Mouse (Mus musculus): Measurements from ENCODE around the gene Myom3. TPM values are rescaled to one million over a fixed set of nuclear protein-coding genes. Genes with fewer than 3 reads are reported as not detected.
A peak's percentile ranks its signal among the peaks of the same experiment; 100 is the strongest.

Myom3 gene
- polyA plus RNA-seq, 1 experiment from 2014 or later: 0.33 TPM

DNA sequence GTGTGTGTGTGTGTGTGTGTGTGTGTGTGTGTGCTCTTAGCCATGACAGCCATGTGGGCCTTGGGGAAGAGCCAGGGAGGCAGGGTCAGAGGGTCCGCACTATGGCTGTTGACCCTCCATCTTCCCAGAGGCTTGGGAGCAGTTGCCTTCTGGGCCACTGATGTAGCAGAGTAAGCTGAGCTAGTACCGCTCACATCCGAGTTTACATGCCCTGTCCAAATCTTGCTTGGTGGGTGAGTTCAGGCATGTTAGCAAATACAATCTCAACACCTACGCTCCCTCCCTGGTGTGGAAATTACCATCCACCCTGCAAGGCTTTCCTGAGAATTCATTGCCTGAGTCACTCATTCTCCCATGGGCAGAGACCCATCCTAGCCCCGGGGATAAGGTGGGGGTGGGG lies 21.8 kb downstream of the Myom3 start:
- ATAC-seq (ENCODE audit: low read depth): no peak
- Histone ChIP-seq H3K27me3 (no peaks in the 10 kb centered on the region), H3K4me1 (replicated peaks) (no peaks in the 10 kb centered on the region), H3K9ac (no peak overlapping the region), H3K36me3 (no peaks in the 10 kb centered on the region), H3K9me3 (no peaks in the 10 kb centered on the region), H3K4me3 (no peak overlapping the region), H3K4me2 (no peak overlapping the region), H3K27ac (replicated peaks) (no peak overlapping the region)
- 92% methylated on average over 5 of the region's 5 CpGs for WGBS

DNA sequence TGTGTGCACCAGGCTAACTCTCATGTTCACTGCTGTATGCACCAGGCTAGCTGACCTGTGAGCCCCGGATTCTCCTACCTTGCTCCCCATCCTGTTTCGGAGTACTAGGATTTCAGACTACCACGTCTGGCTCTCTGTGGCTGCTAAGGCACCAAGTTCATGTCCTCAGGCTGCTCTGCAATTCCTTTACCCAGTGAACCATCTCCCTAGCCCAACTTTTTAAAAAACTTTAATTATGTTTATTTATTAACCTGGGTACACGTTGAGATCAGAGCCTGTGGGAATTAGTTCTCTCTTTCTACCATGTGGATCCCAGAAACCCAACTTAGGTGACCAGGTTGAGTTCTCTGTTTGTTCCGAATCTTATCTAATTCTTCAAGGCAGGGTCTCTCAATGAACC lies 27.1 kb downstream of the Myom3 start:
- H3K27me3 ChIP-seq: no peaks in the 10 kb centered on the region
- ATAC-seq (ENCODE audit: low read depth): no peak
- H3K27ac ChIP-seq (replicated peaks): no peak overlapping the region
- H3K36me3 ChIP-seq: no peaks in the 10 kb centered on the region
- no peak overlapping the region for H3K9ac ChIP-seq
- H3K4me3 ChIP-seq: no peak overlapping the region
- no peaks in the 10 kb centered on the region for H3K4me1 ChIP-seq (replicated peaks)
- no peak overlapping the region for H3K4me2 ChIP-seq
- H3K9me3 ChIP-seq: no peaks in the 10 kb centered on the region
- WGBS: 86% methylated on average over 5 of the region's 5 CpGs

DNA sequence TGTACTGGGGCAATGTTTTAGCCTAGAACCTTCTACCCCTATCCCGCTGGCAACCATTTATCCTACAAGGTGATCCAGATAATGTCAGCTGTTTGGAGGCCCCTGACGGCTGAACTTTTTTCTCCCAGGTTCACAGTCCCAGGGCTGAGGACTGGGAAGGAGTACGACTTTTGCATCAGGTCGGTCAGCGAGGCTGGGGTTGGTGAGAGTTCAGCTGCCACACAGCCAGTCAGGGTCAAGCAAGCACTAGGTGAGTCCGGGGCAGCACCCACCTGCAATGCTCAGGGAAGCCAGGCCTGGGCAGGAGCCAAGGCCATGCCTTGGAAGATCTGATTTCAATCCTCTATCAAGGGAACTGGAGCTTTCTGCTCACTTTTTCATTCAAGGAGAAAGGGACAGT lies 27.8 kb downstream of the Myom3 start:
- H3K27ac ChIP-seq (replicated peaks): no peak overlapping the region
- WGBS: 95% methylated on average over 6 of the region's 6 CpGs
- no peaks in the 10 kb centered on the region for H3K27me3 ChIP-seq
- H3K9me3 ChIP-seq: no peaks in the 10 kb centered on the region
- H3K9ac ChIP-seq: no peak overlapping the region
- no peak overlapping the region for H3K4me3 ChIP-seq
- no peak overlapping the region for H3K4me2 ChIP-seq
- H3K36me3 ChIP-seq: no peaks in the 10 kb centered on the region
- ATAC-seq (ENCODE audit: low read depth): no peak
- H3K4me1 ChIP-seq (replicated peaks): no peaks in the 10 kb centered on the region

DNA sequence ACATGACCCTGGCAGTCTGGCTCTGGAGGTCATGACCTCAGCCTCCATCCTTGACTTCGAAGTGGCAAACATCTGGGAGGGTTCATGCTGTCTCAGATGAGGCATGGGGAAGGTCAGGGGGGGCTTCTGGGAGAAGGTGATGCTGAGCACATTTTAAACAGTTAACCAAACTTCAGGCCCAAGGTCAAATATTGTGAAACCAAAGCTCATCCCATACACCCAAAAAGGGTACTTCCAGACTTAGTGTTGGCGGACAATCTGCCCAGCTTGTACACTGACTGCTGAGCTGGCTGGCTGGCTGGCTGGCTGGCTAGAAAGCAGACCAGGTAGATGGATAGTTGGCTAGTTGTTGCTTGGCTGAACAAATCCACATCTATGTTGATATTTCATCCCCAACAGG lies 29.6 kb downstream of the Myom3 start:
- H3K27me3 ChIP-seq: no peaks in the 10 kb centered on the region
- H3K4me2 ChIP-seq: no peak overlapping the region
- no peaks in the 10 kb centered on the region for H3K36me3 ChIP-seq
- 81% methylated on average over 2 of the region's 2 CpGs for WGBS
- no peak overlapping the region for H3K9ac ChIP-seq
- no peaks in the 10 kb centered on the region for H3K4me1 ChIP-seq (replicated peaks)
- no peak overlapping the region for H3K27ac ChIP-seq (replicated peaks)
- H3K4me3 ChIP-seq: no peak overlapping the region
- no peak for ATAC-seq (ENCODE audit: low read depth)
- H3K9me3 ChIP-seq: no peaks in the 10 kb centered on the region

DNA sequence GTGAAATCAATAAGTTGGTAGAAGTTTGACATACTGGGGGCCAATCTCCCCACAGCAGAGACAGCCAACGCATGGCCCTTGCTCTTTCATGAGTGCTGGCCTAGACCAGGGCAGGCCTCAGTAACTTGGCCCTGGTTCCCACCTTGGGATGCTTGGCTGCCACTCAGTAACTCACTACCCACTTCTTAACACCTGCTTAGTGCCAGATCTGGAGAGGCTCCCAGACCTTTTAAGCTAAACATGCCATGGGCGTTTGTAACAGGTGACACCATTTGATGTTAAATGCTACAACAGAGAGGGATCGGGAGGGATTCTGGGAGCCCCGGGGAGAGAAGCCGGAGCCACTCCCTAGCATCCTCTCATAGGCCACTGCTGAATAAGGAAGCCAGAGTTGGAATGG lies 33.3 kb downstream of the Myom3 start:
- Histone ChIP-seq H3K4me3 (no peak overlapping the region), H3K9ac (no peak overlapping the region), H3K36me3 (no peaks in the 10 kb centered on the region), H3K27ac (replicated peaks) (no peak overlapping the region), H3K4me2 (no peak overlapping the region), H3K27me3 (no peaks in the 10 kb centered on the region), H3K9me3 (no peaks in the 10 kb centered on the region), H3K4me1 (replicated peaks) (no peaks in the 10 kb centered on the region)
- ATAC-seq (ENCODE audit: low read depth): no peak
- 90% methylated on average over 5 of the region's 5 CpGs for WGBS

DNA sequence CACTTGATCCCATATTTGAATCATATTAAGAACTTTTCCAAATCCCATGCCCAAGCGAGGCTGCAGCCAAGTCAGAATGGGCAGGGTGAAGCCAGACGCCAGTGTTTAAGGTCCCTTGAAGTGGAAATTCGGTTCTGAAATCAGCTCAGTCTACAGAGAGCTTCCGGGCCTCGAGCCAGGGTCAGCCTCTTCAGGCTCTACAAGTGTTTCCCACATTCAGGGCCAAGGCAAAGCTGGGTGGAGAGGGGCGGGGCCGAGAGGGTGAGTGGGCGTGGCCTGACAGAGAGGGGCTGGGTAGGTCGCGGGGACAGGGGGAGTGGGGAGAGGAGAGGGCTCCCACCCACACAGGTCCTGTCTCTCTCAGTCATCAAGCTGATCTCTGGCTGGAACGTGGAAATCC lies 38.4 kb downstream of the Myom3 start:
- Histone ChIP-seq H3K9ac (no peak overlapping the region), H3K27me3 (no peaks in the 10 kb centered on the region), H3K4me3 (no peak overlapping the region), H3K9me3 (no peaks in the 10 kb centered on the region), H3K4me1 (replicated peaks) (no peaks in the 10 kb centered on the region), H3K36me3 (no peaks in the 10 kb centered on the region), H3K27ac (replicated peaks) (no peak overlapping the region), H3K4me2 (no peak overlapping the region)
- 32% methylated on average over 11 of the region's 11 CpGs for WGBS
- no peak for ATAC-seq (ENCODE audit: low read depth)

DNA sequence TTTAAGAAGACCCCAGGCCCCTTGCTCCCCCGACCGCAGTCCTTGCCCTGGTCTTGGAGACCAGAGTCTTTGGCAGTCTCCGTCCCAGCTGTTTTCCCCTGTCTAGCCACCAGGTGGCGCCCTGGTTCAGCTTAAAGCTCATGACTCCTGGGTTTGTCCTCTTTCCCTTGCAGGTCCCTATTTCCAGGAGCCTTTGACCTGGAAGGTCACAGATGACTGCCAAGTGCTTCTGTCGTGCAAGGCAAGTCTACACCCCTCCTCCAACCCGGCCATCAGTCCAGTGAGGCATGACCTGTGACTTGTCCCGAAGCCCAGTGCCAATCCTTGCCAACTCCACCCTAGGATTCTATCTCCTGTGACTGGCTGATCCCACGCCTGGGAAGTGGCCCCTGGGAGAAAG lies 42.0 kb downstream of the Myom3 start:
- Histone ChIP-seq H3K4me2 (no peak overlapping the region), H3K27me3 (no peaks in the 10 kb centered on the region), H3K4me1 (replicated peaks) (no peaks in the 10 kb centered on the region), H3K4me3 (no peak overlapping the region), H3K36me3 (no peaks in the 10 kb centered on the region), H3K27ac (replicated peaks) (no peak overlapping the region), H3K9ac (no peak overlapping the region), H3K9me3 (no peaks in the 10 kb centered on the region)
- WGBS: 21% methylated on average over 8 of the region's 8 CpGs
- peak; percentile 40; the same call in 1 of the 2 replicates for ATAC-seq (ENCODE audit: low read depth)

DNA sequence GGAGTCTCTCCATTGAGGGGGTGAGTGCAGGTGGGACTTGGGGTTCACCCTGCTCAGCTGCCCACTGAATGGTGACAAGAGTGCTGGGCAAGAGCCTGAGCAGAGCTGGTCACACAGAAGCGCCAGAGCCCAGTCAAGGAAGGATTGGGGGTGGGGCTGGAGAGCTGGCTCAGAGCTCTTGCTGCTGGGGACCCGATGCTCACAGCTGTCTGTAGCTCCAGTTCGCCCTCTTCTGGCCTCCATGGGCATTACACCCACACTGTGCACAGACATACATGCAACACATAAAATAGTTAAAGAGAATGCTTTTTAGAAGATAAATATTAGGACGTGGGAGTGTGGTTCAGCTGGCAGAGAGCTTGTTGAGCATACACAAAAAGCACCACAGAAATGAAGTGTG lies 43.8 kb downstream of the Myom3 start:
- Histone ChIP-seq H3K4me1 (replicated peaks) (no peaks in the 10 kb centered on the region), H3K4me3 (no peak overlapping the region), H3K4me2 (no peak overlapping the region), H3K27me3 (no peaks in the 10 kb centered on the region), H3K9ac (no peak overlapping the region), H3K27ac (replicated peaks) (no peak overlapping the region), H3K36me3 (no peaks in the 10 kb centered on the region), H3K9me3 (no peaks in the 10 kb centered on the region)
- WGBS: 57% methylated on average over 4 of the region's 4 CpGs
- no peak for ATAC-seq (ENCODE audit: low read depth)

DNA sequence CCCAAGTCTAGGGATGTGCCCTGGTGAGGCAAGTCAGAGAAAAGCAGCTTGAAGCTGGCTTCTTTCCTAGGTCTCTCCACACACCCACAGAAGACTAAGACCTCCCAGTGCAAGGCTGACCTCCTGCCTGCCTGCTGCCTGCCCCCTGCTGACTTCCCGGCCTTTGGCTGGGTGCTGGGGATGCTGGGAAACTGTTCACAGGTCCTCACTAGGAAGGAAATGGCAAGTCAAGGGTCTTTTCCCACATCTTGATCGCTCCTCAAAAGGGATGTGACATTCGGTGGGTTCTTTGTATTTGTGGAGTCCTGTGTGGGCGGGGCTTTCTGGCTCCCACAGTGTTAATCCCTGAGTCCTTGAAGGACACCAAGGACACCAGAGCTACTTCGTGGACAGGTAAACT lies 44.7 kb downstream of the Myom3 start:
- Histone ChIP-seq H3K36me3 (no peaks in the 10 kb centered on the region), H3K4me1 (replicated peaks) (no peaks in the 10 kb centered on the region), H3K9me3 (no peaks in the 10 kb centered on the region), H3K4me2 (no peak overlapping the region), H3K9ac (no peak overlapping the region), H3K27ac (replicated peaks) (no peak overlapping the region), H3K4me3 (no peak overlapping the region), H3K27me3 (no peaks in the 10 kb centered on the region)
- WGBS: 79% methylated on average over 5 of the region's 5 CpGs
- ATAC-seq (ENCODE audit: low read depth): no peak

DNA sequence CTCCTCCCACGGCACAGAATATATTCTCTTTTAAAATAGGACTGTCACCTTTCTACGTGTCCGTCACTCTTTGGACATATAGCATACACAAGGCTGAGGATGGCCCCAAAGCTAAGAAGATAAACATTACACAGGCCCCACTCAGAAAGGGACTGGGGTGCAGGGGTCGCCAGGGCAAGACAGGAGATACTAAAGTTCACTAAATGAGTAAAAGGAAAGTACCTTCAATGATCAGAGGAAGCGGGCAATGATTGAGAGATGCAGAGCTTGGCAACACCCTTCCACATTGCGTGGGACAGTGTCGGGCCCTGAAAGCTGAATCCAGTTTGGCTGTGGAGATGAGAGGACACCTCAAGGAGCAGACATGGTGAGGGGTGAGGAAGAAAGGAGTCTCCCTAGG lies 55.4 kb downstream of the Myom3 start:
- Histone ChIP-seq H3K27ac (replicated peaks) (no peak overlapping the region), H3K9ac (no peak overlapping the region), H3K9me3 (no peaks in the 10 kb centered on the region)

DNA sequence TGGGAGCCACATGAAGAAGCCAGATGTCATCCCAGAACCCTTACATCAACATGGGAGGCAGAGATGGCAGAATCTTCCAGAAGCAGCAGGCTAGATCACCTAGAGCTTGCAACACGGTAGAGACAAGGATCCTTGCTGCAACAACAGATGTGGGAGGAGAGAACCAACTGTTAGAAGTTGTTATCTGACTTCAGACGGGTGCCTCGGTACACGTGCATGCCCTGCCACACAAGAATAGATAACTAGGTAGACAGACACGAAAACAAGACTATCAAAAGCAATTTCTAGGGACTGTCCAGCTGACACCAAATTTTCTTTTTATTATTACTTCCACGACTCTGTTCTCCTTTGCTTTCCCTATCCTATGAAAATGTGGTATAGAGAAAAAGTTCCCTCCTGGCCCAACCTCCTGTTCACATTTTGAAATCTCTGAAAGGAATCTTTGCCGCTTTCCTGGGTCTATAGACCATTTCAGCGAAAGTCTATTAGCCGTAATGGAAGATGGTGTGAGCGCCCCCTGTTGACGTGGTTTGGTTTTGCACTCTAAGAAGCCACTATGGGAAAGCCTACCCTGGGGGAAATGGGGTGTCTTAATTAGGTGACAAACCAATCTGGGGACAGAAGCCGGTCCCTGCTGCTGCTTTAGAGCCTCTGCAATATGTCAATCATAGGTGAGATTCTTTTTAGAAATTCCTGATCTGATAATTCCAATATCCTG lies 57.5 kb downstream of the Myom3 start:
- H3K4me1 ChIP-seq (replicated peaks): no peaks in the 10 kb centered on the region
- no peaks in the 10 kb centered on the region for H3K9me3 ChIP-seq
- H3K36me3 ChIP-seq: no peaks in the 10 kb centered on the region
- ATAC-seq (ENCODE audit: low read depth): no peak
- no peaks in the 10 kb centered on the region for H3K27me3 ChIP-seq
- no peak overlapping the region for H3K4me2 ChIP-seq
- H3K4me3 ChIP-seq: no peak overlapping the region
- no peak overlapping the region for H3K9ac ChIP-seq
- WGBS: 44% methylated on average over 12 of the region's 12 CpGs
- H3K27ac ChIP-seq (replicated peaks): no peak overlapping the region

More for the DNA sequence above, 55.4 kb downstream of the Myom3 start:
- no peak for ATAC-seq (ENCODE audit: low read depth)
- Histone ChIP-seq H3K36me3 (no peaks in the 10 kb centered on the region), H3K4me2 (no peak overlapping the region), H3K27me3 (no peaks in the 10 kb centered on the region), H3K4me3 (no peak overlapping the region), H3K4me1 (replicated peaks) (no peaks in the 10 kb centered on the region)
- WGBS: 80% methylated on average over 7 of the region's 7 CpGs

DNA sequence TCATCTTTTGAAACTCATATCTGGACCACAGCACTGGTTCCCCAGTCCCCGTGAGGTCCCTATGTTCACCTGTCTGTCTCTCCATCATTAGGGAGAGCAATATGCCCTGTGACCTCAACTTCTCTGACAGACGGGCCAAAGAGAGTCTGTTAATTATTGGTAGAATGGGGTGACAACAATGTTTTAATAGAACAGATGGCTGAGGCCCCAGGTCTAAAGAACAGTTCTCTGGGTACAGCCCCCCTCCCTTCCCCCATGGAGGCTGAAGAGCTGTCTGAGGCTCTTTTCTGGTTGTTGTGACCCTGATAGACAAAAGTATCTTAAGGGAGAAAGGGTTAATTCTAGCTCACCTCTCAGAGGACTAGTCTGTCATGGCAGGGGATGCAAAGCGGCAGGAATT lies 58.9 kb downstream of the Myom3 start:
- Histone ChIP-seq H3K36me3 (no peaks in the 10 kb centered on the region), H3K9ac (no peak overlapping the region), H3K4me3 (no peak overlapping the region), H3K27ac (replicated peaks) (no peak overlapping the region), H3K9me3 (no peaks in the 10 kb centered on the region), H3K27me3 (no peaks in the 10 kb centered on the region), H3K4me1 (replicated peaks) (no peaks in the 10 kb centered on the region), H3K4me2 (no peak overlapping the region)
- WGBS: 73% methylated on average over 3 of the region's 3 CpGs
- no peak for ATAC-seq (ENCODE audit: low read depth)

DNA sequence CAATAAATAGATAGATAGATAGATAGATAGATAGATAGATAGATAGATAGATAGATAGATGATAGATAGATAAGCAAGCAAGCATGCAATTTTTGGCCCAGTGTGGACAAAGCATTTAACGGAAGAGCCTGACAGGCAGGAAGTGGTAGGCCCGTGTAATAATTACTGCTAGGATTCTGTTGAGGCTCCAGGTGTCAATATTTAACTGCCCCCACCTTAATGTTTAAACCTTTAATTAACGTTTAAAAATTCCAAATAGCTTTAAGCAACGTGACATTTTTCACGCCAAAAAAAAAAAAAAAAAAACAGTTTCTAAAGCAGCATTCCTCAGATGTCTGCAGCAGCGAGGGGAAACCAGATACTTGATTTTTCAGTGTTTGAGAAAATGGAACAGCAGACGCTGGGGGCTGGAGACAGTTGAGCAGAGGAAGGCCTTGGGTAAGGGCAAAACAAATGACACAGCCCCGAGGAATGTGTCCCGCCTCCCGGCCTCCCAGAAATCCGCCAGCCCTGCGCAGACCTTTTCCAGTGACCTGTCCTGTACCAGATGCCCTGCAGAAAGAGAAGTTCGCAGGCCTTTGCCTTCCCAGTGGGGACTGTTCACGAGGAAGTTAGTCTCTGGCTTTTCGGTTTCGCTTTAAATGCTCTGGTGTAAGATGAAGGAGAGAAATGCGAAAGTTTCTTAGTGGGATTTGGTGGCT lies 60.5 kb downstream of the Myom3 start:
- Histone ChIP-seq H3K36me3 (no peaks in the 10 kb centered on the region), H3K27ac (replicated peaks) (no peak overlapping the region), H3K9ac (no peak overlapping the region), H3K4me1 (replicated peaks) (peaks cover 3% of the 10 kb centered on the region; the same call in 1 of the 2 replicates), H3K4me2 (no peak overlapping the region), H3K9me3 (no peaks in the 10 kb centered on the region), H3K27me3 (no peaks in the 10 kb centered on the region), H3K4me3 (no peak overlapping the region)
- no peak for ATAC-seq (ENCODE audit: low read depth)
- 79% methylated on average over 17 of the region's 17 CpGs for WGBS
